Mouse (Mus musculus): Measurements from ENCODE around the gene Det1. TPM values are rescaled to one million over a fixed set of nuclear protein-coding genes. Genes with fewer than 3 reads are reported as not detected.

Det1 gene
- total RNA-seq, 1 experiment, result 14.5 TPM

- Histone ChIP-seq H3K27ac (ENCODE audit: insufficient read depth, low read depth, low read length, poor library complexity, severe bottlenecking) (no peak overlapping the region), H3K4me1 (ENCODE audit: control insufficient read depth in 2 of 2, insufficient read depth in 2 of 2, low read length in 2 of 2, poor library complexity in 1 of 2) (peaks cover 2 to 3% of the 10 kb centered on the region in 2 experiments; a peak in 1 of 4 replicates), H3K4me3 (ENCODE audit: insufficient read depth in 1 of 2, low read depth in 1 of 2, low read length in 2 of 2, poor library complexity in 1 of 2, severe bottlenecking in 1 of 2) (no peak overlapping the region), H3K9me3 (ENCODE audit: control insufficient read depth, insufficient read depth, low read depth, low read length) (no peaks in the 10 kb centered on the region), H3K9ac (ENCODE audit: insufficient read depth, low read depth, low read length, poor library complexity, severe bottlenecking) (no peak overlapping the region), H3K36me3 (ENCODE audit: control insufficient read depth, insufficient read depth, low read length, poor library complexity, severe bottlenecking) (no peaks in the 10 kb centered on the region)
- DNase-seq (ENCODE audit: low read depth, low spot score), result no peak
- no peak for TF ChIP-seq ZNF384 (IDR thresholded peaks at IDR 0.05; ENCODE audit: low read depth, low read length)
- no peak for TF ChIP-seq CHD2 (IDR thresholded peaks at IDR 0.05; ENCODE audit: low read depth, low read length)
- TF ChIP-seq HCFC1 (IDR thresholded peaks at IDR 0.05; ENCODE audit: borderline replicate concordance, insufficient read depth, low read length), result no peak
- TF ChIP-seq ZC3H11A (IDR thresholded peaks at IDR 0.05; ENCODE audit: borderline replicate concordance, low read depth, low read length), result no peak
- TF ChIP-seq MAFK (IDR thresholded peaks at IDR 0.05; ENCODE audit: insufficient read depth, low read depth, low read length), result no peak
- in situ Hi-C loops (cut with MboI; ENCODE audit: low sequenced_read_pairs in 2 of 2, unreplicated experiment in 2 of 2), result no loop called here
These were observed 18.3 kb upstream of the Det1 start for GRCm38 (mm10) chr7:78865212-78865949.

- no peak for TF ChIP-seq HCFC1 (IDR thresholded peaks at IDR 0.05; ENCODE audit: borderline replicate concordance, insufficient read depth, low read length)
- TF ChIP-seq ZNF384 (IDR thresholded peaks at IDR 0.05; ENCODE audit: low read depth, low read length), result no peak
- no peak for TF ChIP-seq ZC3H11A (IDR thresholded peaks at IDR 0.05; ENCODE audit: borderline replicate concordance, low read depth, low read length)
- no peak for TF ChIP-seq MAFK (IDR thresholded peaks at IDR 0.05; ENCODE audit: insufficient read depth, low read depth, low read length)
- TF ChIP-seq CHD2 (IDR thresholded peaks at IDR 0.05; ENCODE audit: low read depth, low read length), result no peak
- Histone ChIP-seq H3K4me1 (ENCODE audit: control insufficient read depth in 2 of 2, insufficient read depth in 2 of 2, low read length in 2 of 2, poor library complexity in 1 of 2) (peaks cover 2 to 3% of the 10 kb centered on the region in 2 experiments; a peak in 1 of 4 replicates), H3K36me3 (ENCODE audit: control insufficient read depth, insufficient read depth, low read length, poor library complexity, severe bottlenecking) (no peaks in the 10 kb centered on the region), H3K9me3 (ENCODE audit: control insufficient read depth, insufficient read depth, low read depth, low read length) (no peaks in the 10 kb centered on the region), H3K9ac (ENCODE audit: insufficient read depth, low read depth, low read length, poor library complexity, severe bottlenecking) (no peak overlapping the region), H3K4me3 (ENCODE audit: insufficient read depth in 1 of 2, low read depth in 1 of 2, low read length in 2 of 2, poor library complexity in 1 of 2, severe bottlenecking in 1 of 2) (no peak overlapping the region), H3K27ac (ENCODE audit: insufficient read depth, low read depth, low read length, poor library complexity, severe bottlenecking) (no peak overlapping the region)
- DNase-seq (ENCODE audit: low read depth, low spot score), result no peak
- in situ Hi-C loops (cut with MboI; ENCODE audit: low sequenced_read_pairs in 2 of 2, unreplicated experiment in 2 of 2), result no loop called here
These were observed 17.4 kb upstream of the Det1 start for GRCm38 (mm10) chr7:78864446-78864802.

- in situ Hi-C loops (cut with MboI; ENCODE audit: low sequenced_read_pairs in 2 of 2, unreplicated experiment in 2 of 2), result no loop called here
- H3K27ac ChIP-seq (ENCODE audit: insufficient read depth, low read depth, low read length, poor library complexity, severe bottlenecking), result no peak overlapping the region
- no peak overlapping the region for H3K4me3 ChIP-seq (ENCODE audit: insufficient read depth in 1 of 2, low read depth in 1 of 2, low read length in 2 of 2, poor library complexity in 1 of 2, severe bottlenecking in 1 of 2)
- DNase-seq (ENCODE audit: low read depth, low spot score), result no peak
- no peaks in the 10 kb centered on the region for H3K36me3 ChIP-seq (ENCODE audit: control insufficient read depth, insufficient read depth, low read length, poor library complexity, severe bottlenecking)
- no peaks in the 10 kb centered on the region for H3K9me3 ChIP-seq (ENCODE audit: control insufficient read depth, insufficient read depth, low read depth, low read length)
- H3K4me1 ChIP-seq (ENCODE audit: control insufficient read depth in 2 of 2, insufficient read depth in 2 of 2, low read length in 2 of 2, poor library complexity in 1 of 2), result peaks cover 2 to 3% of the 10 kb centered on the region in 2 experiments; a peak in 1 of 4 replicates
- H3K9ac ChIP-seq (ENCODE audit: insufficient read depth, low read depth, low read length, poor library complexity, severe bottlenecking), result no peak overlapping the region
- TF ChIP-seq ZC3H11A (IDR thresholded peaks at IDR 0.05; ENCODE audit: borderline replicate concordance, low read depth, low read length), result no peak
- TF ChIP-seq MAFK (IDR thresholded peaks at IDR 0.05; ENCODE audit: insufficient read depth, low read depth, low read length), result no peak
- TF ChIP-seq HCFC1 (IDR thresholded peaks at IDR 0.05; ENCODE audit: borderline replicate concordance, insufficient read depth, low read length), result no peak
These were observed 16.9 kb upstream of the Det1 start for GRCm38 (mm10) chr7:78863796-78864445.

- H3K27ac ChIP-seq (ENCODE audit: insufficient read depth, low read depth, low read length, poor library complexity, severe bottlenecking), result no peak overlapping the region
- no peak for DNase-seq (ENCODE audit: low read depth, low spot score)
These were observed 8.1 kb upstream of the Det1 start for GRCm38 (mm10) chr7:78855044-78855655.

More at GRCm38 (mm10) chr7:78855044-78855655, 8.1 kb upstream of the Det1 start:
- Histone ChIP-seq H3K9me3 (ENCODE audit: control insufficient read depth, insufficient read depth, low read depth, low read length) (no peaks in the 10 kb centered on the region), H3K36me3 (ENCODE audit: control insufficient read depth, insufficient read depth, low read length, poor library complexity, severe bottlenecking) (no peaks in the 10 kb centered on the region), H3K4me1 (ENCODE audit: control insufficient read depth in 2 of 2, insufficient read depth in 2 of 2, low read length in 2 of 2, poor library complexity in 1 of 2) (peaks cover 2 to 5% of the 10 kb centered on the region in 2 experiments; a peak in 1 of 4 replicates), H3K4me3 (ENCODE audit: insufficient read depth in 1 of 2, low read depth in 1 of 2, low read length in 2 of 2, poor library complexity in 1 of 2, severe bottlenecking in 1 of 2) (no peak overlapping the region), H3K9ac (ENCODE audit: insufficient read depth, low read depth, low read length, poor library complexity, severe bottlenecking) (no peak overlapping the region)
- in situ Hi-C loops (cut with MboI; ENCODE audit: low sequenced_read_pairs in 2 of 2, unreplicated experiment in 2 of 2), result no loop called here
- TF ChIP-seq HCFC1 (IDR thresholded peaks at IDR 0.05; ENCODE audit: borderline replicate concordance, insufficient read depth, low read length) (no peak), ZC3H11A (IDR thresholded peaks at IDR 0.05; ENCODE audit: borderline replicate concordance, low read depth, low read length) (no peak), ZNF384 (IDR thresholded peaks at IDR 0.05; ENCODE audit: low read depth, low read length) (no peak), CHD2 (IDR thresholded peaks at IDR 0.05; ENCODE audit: low read depth, low read length) (no peak)
